Mouse (Mus musculus) lung, postnatal 4 days (tissue): Measurements from ENCODE around the gene Olfr770.
"Not testable (repeated sequence)": the region's sequence is repeated elsewhere in the genome, so short reads cannot be mapped to it uniquely, and the experiment has no call there.

ENCODE experiments used
- DNase-seq, 2 experiments: peaks; one replicate each; pipeline ENCODE4 v3.0.0; 2021

The Olfr770 gene

DNA sequence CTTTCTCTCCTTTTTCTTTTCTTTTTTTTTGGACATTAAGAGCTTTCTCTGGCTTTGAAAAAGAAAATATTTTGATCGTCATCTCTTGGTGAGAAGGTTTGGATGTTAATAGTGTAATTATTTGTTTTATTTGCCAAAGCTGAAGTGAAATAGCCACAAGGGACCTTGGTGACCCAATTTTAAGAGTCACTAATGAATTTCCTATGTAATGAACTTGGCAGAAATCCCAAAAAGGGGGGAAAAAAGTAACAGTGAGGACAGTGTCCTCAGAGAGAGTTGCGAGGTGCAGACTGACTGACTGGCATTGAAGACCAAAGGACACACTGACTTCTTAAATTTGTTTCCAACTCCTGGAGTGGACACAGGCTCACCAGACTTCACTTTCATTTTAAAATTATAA lies at the start of gene Olfr770:
Gene Olfr770, minus strand, starts transcription at position 101 of the 400 bp plus-strand sequence.
- no peak for DNase-seq

DNA sequence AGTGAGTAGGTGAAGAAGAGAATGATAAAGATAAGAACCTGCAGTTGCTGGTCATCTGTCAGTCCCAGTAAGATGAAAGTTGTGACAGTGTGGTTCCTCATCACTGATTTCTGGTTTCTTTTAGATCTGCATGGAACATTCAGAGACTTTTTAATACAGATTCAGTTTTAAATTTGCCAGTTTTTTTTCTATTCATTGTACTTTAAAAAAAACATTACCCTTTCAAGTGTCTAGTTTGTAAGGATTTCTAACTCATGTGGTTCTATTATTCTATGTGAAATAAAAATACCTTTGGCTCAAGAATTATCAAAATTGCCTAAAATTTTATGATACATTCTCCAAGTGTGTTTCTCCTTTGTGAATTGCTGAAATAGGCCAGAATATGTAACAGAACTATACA lies 48.5 kb upstream of the Olfr770 start, which contains the start of gene Olfr773:
Gene Olfr773, minus strand, starts transcription at position 101 of the 400 bp plus-strand sequence.
- DNase-seq: not testable (repeated sequence)

DNA sequence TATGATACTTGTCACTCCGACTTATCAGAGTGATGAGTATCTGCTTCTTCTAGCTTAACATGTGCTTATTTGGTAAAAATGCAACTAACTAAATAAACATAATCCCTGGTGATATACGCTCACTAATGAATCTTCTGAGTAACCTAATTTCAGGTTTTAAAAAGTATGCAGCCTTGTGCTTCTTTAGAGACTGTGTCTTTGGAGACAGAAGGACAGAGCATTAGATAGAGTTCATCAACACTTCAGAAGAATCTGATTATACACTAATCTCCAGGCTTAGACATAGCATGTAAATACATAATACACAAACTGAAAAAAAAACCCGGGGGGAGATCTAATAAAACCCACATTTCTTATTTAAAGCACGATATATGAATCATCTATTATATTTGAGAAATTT lies 39.0 kb upstream of the Olfr770 start, which contains the start of gene Olfr772:
Gene Olfr772, minus strand, starts transcription at position 101 of the 400 bp plus-strand sequence.
- DNase-seq: not testable (repeated sequence)

DNA sequence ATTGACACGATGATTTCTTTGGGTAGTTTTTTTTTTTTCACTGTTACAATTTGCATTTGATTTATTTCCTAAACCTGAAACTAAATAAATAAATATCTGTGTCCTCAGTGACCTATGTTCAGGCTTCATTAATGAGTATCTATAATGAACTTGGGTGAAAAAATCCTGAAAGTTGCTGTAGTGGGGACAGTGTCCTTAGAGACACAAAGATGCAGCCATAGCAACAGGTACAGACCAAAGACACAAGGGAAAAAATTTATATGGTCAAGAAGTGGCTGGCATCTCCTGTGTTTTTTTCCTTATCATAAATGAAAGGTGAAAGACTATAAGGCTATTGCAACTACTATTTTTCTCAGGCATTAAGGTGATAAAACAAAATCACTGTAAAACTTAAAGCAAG lies 25.9 kb upstream of the Olfr770 start, which contains the start of gene Olfr771:
Gene Olfr771, minus strand, starts transcription at position 101 of the 400 bp plus-strand sequence.
- no peak for DNase-seq

DNA sequence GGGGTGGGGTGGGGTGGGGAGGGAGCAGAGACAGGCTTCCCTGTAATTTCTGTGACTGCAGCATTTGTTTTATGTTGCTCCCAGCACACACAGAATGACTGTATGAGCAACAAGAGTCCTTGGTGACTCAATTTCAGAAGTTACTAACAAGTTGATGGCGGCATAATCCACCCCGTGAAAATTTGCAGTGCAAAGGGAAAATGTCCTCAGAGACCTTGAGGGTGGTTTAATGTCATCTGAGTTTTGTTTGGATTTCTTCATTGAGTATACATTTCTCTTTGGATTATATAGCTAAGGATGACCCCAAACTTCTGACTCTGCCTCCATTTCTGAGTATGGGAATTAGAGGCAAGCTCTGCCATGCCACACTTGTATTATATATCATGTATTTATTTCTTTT lies 21.0 kb downstream of the Olfr770 start, which contains the start of gene Olfr769:
Gene Olfr769, minus strand, starts transcription at position 101 of the 400 bp plus-strand sequence.
- DNase-seq: no peak

DNA sequence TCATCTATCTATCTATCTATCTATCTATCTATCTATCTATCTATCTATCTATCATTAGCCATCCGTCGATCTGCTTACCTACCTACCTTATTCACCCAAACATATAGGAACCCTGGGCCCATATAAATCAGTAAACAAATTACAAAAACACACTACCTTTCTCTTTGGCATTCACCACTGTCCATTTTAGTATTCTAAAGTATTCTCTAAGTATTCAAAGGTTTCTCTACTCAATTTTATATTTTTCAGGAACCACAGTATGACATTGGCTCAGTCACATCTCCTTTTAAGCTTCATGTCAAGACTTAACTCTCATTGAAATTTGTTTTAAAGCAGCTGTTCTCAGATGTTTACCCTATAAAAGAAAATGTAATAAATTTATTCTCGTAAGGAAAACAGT lies 23.7 kb downstream of the Olfr770 start:
- DNase-seq: no peak

DNA sequence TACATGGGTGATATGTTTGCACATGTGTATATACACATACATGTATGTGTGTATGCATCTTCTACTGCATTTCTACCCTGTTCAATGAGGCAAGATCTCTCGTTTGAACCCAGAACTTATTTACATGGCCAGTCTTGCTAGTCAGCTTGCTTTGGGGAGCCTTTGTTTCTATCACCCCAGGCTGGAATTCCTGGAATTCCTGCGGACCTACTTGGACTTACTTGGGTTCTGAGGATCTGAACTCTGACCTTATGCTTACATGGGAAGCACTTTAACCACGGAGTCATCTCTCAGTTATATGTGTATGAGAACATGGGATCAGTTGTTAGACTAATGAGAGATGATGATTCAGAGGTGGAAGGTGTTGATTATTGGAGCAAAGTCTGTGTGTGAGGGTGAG lies 37.6 kb downstream of the Olfr770 start:
- DNase-seq: no peak

DNA sequence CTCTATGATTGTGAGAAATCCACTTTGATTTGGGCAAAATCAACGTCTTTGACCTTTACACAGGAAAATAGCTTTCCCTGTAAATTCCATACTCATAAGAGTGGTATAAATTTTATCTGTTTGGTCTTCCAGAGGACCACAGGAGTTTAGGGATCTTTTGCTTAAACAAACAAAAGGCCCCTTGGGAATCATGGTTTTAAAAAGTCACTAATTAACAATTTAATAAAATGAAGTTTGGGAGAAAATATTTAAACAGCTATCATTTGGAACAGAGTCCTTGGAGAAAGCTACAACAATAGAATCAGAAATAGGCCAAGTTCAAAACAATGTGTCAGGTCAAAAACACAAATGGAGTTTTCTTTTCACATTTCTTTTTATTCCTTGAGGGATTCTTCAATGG lies 39.5 kb downstream of the Olfr770 start, which contains the start of gene Olfr768:
Gene Olfr768, minus strand, starts transcription at position 101 of the 400 bp plus-strand sequence.
- DNase-seq: no peak

DNA sequence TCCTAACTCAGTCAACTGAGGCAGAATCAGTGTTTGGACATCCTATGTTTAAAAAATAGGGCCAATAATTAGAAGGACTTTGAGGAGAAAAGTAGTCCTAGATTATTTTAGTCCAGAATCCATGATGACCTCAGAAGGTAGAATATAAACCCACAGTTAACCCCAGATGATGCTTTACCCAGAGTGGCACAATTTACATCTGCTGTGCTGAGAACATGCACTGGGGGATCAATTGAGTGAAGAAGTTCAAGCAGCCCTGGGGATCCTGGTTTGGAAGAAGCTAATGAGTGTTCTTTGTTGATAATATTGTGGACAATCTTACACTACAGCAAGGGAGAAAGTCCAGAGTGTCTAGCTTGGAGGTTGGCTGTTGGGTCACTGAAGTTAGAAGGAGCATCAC lies 56.0 kb downstream of the Olfr770 start, which contains the start of gene Olfr767:
Gene Olfr767, minus strand, starts transcription at position 101 of the 400 bp plus-strand sequence.
- not testable (repeated sequence) for DNase-seq
